Mouse (Mus musculus) intestine, embryonic 14.5 days (tissue): ENCODE measurements around the gene Nt5m. TPM values are rescaled to one million over a fixed set of nuclear protein-coding genes. Genes with fewer than 3 reads are reported as not detected.

Source experiments
- ATAC-seq: fragments of 200-750 bp; cut with Nextera tagmentation; replicated peaks from 2 replicates; pipeline ENCODE4 v1.8.0; 2017; ENCODE audit warnings: low read depth, moderate number of reproducible peaks, moderate TSS enrichment, moderate library complexity; ENCODE audit not compliant: low FRiP score, low TSS enrichment
- DNase-seq: peaks from one replicate; pipeline ENCODE4 v3.0.0-alpha.2; 2018; ENCODE audit warnings: low spot score
- H3K27ac ChIP-seq: fragments of 300-500 bp; sonication (generic); 2 replicates; pipeline ENCODE4 v1.5.1; 2014; ENCODE audit warnings: low read depth, mild to moderate bottlenecking, control low read depth
- H3K27me3 ChIP-seq: fragments of 300-500 bp; sonication (generic); replicated peaks from 2 replicates; pipeline ENCODE4 v1.6.1; 2014; ENCODE audit warnings: low read length, control low read depth; ENCODE audit not compliant: control insufficient read depth, insufficient read depth
- H3K36me3 ChIP-seq: fragments of 300-500 bp; sonication (generic); 2 replicates; pipeline ENCODE4 v1.6.1; 2014; ENCODE audit warnings: low read length, control low read depth; ENCODE audit not compliant: control insufficient read depth, insufficient read depth
- H3K4me1 ChIP-seq: fragments of 300-500 bp; sonication (generic); replicated peaks from 2 replicates; pipeline ENCODE4 v1.6.1; 2014; ENCODE audit warnings: low read length, control low read depth, mixed read lengths; ENCODE audit not compliant: control insufficient read depth, insufficient read depth
- H3K4me2 ChIP-seq: fragments of 300-500 bp; sonication (generic); 2 replicates; pipeline ENCODE4 v1.6.1; 2014; ENCODE audit warnings: low read length
- H3K4me3 ChIP-seq: fragments of 300-500 bp; sonication (generic); 2 replicates; pipeline ENCODE4 v1.5.1; 2014; ENCODE audit warnings: low read depth, low read length, control low read depth, mixed read lengths
- H3K9ac ChIP-seq: fragments of 300-500 bp; sonication (generic); 2 replicates; pipeline ENCODE4 v1.6.1; 2014; ENCODE audit warnings: mild to moderate bottlenecking, low read length
- H3K9me3 ChIP-seq: fragments of 300-500 bp; sonication (generic); 2 replicates; pipeline ENCODE4 v1.6.1; 2016; ENCODE audit warnings: low read length, control low read depth; ENCODE audit not compliant: control insufficient read depth
- WGBS: fragments of 180-500 bp; shearing (Covaris S2); extraction: QIAGEN DNeasy Blood & Tissue Kit; methylation state at CpG from one replicate; pipeline ENCODE4 v1.1.7; 2014; 5-methylcytosine and 5-hydroxymethylcytosine counted together
- polyA plus RNA-seq: library from polyadenylated mRNA; unstranded; fragments of >200 nt; fragmentation: Nextera tagmentation; extraction: Ambion mirVana; gene quantifications from 2 replicates; pipeline ENCODE4 v1.2.1, GENCODE M21; 2014

Gene Nt5m
- polyA plus RNA-seq, 1 experiment from 2014 or later = 33.8 TPM

DNA sequence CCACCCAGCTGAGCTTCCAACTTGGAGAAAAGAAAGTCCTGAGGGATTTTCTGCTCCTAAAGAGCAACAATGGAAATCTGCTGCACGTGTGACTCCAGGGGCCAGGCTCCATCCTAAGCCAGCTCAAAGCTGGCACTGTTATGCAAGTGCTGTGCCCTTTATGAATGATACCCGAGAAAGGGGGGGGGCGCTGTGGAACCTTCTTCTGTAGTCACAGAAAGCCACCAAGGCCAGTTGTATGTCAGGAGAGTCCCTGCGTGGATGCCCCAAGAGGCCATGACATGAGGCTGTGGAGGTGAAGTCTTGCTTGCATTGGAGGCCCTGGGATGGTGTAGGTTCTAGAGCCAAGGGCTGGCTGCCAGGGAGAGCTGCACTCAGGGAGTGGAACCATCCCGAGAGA lies 48.9 kb downstream of the Nt5m start:
- H3K4me1 ChIP-seq = peaks cover 9% of the 10 kb centered on the region; the same call in 1 of the 2 replicates
- WGBS = 78% methylated on average over 5 of the region's 5 CpGs
- no peak overlapping the region for H3K4me2 ChIP-seq
- H3K4me3 ChIP-seq = no peak overlapping the region
- H3K27me3 ChIP-seq = no peaks in the 10 kb centered on the region
- ATAC-seq (no peak), DNase-seq (no peak)
- no peak overlapping the region for H3K9ac ChIP-seq
- H3K36me3 ChIP-seq = no peaks in the 10 kb centered on the region
- no peak overlapping the region for H3K27ac ChIP-seq
- no peaks in the 10 kb centered on the region for H3K9me3 ChIP-seq

DNA sequence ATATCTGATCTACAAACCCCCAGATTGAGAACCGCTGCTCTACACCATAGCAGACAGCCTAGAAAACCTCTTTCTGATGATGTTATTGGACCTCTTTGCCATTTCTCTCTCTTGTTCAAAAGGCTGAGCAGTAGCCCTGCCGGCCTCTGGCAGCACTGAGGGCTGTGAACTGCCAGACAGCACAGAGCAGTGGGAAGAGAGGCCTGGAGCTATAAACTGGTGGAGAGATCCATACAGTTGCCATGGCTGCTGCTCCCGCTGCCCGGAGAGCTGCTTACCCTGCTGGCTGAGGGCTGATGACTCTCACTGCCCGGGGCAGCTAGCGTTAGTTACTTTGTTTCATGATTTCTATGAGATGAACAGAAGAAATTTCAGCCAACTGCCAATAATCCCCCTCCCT lies 52.6 kb downstream of the Nt5m start:
- no peaks in the 10 kb centered on the region for H3K36me3 ChIP-seq
- 59% methylated on average over 6 of the region's 6 CpGs for WGBS
- no peak for ATAC-seq
- H3K9ac ChIP-seq = no peak overlapping the region
- no peaks in the 10 kb centered on the region for H3K27me3 ChIP-seq
- no peak overlapping the region for H3K27ac ChIP-seq
- DNase-seq = no peak
- H3K9me3 ChIP-seq = no peaks in the 10 kb centered on the region
- H3K4me1 ChIP-seq = peaks cover 4% of the 10 kb centered on the region; the same call in 1 of the 2 replicates
- H3K4me3 ChIP-seq = no peak overlapping the region
- no peak overlapping the region for H3K4me2 ChIP-seq

DNA sequence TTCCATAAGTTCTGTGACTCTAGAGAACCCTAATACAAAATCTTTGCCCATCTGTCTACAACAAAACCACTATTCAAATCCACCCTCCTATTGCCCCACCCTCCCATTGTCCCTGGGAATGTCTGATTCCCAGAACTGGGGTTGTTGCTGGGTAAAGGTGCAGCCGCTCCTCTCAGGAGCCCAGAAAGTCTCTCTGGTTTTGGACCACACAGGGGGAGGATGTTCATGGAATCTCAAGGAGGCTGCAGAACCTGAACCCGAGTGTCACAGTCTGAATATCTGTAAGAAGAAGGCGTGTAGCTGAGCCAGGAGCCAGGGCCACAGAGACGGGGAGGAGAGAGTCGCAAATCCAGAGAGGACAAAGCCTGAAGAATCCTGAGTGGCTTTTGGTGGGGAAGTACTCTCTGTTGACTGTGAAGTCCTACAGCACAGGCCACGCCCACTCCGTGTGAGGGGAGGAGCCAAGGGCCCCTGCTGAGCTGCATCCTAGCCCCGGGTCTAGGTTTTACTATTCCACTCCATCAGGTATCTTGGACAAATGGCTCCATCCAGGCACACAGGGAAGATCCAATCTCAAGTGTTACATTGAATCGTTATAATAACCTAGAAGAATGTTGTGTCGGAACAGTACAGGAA lies 54.0 kb downstream of the Nt5m start:
- H3K4me1 ChIP-seq = peaks cover 4% of the 10 kb centered on the region
- H3K27ac ChIP-seq = no peak overlapping the region
- H3K9ac ChIP-seq = no peak overlapping the region
- DNase-seq (no peak), ATAC-seq (no peak)
- H3K4me2 ChIP-seq = no peak overlapping the region
- no peaks in the 10 kb centered on the region for H3K9me3 ChIP-seq
- H3K27me3 ChIP-seq = no peaks in the 10 kb centered on the region
- H3K36me3 ChIP-seq = no peaks in the 10 kb centered on the region
- WGBS = 64% methylated on average over 10 of the region's 10 CpGs
- no peak overlapping the region for H3K4me3 ChIP-seq

DNA sequence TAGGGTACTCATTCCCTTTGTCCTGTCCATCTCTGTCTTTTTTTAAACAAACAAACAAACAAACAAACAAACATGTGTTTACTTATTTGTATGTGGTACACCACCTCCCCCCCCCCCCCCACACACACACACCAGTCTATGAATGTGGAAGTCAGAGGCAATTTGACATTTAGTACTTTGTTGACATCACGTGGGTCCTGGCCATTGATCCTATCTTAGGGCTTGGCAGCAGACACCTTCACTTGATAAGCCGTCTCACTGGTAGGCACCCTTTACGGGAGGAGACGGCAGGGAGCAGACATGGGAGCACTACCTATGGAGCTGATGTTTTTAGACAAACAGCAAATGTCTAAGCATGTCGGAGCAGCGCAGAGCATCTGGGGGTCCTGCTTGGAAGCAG lies 55.7 kb downstream of the Nt5m start:
- H3K27me3 ChIP-seq = no peaks in the 10 kb centered on the region
- no peak overlapping the region for H3K4me3 ChIP-seq
- H3K27ac ChIP-seq = no peak overlapping the region
- H3K9me3 ChIP-seq = no peaks in the 10 kb centered on the region
- H3K4me2 ChIP-seq = no peak overlapping the region
- no peaks in the 10 kb centered on the region for H3K36me3 ChIP-seq
- 58% methylated on average over 6 of the region's 6 CpGs for WGBS
- DNase-seq (no peak), ATAC-seq (0 out of 2 replicates have a peak, but pooled peaks have one; percentile 7)
- peaks cover 4% of the 10 kb centered on the region for H3K4me1 ChIP-seq
- no peak overlapping the region for H3K9ac ChIP-seq

DNA sequence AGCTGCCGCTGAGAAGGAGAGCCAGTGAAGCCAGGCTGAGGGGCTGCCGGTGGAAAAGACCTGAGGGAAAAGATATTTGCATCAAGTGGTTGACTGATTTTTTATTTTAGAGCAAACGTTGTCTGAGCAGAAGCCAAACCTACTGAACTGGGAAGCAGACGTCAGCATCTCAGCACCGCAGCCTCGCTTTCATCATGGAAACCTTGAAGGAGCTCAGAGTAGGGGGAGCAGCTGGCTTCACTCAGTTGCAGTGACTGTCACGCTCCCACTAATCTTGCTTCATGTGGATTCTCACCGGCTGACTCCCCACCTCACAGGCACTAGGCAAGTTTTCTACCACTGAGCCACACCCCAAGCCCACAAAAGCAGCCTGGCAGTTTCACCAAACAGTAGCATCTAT lies 56.1 kb downstream of the Nt5m start:
- Histone ChIP-seq H3K9ac (no peak overlapping the region), H3K4me3 (no peak overlapping the region), H3K27me3 (no peaks in the 10 kb centered on the region), H3K4me1 (peaks cover 4% of the 10 kb centered on the region), H3K4me2 (no peak overlapping the region), H3K27ac (no peak overlapping the region), H3K9me3 (no peaks in the 10 kb centered on the region), H3K36me3 (no peaks in the 10 kb centered on the region)
- 35% methylated on average over 8 of the region's 8 CpGs for WGBS
- no peak for DNase-seq
- ATAC-seq = no peak

DNA sequence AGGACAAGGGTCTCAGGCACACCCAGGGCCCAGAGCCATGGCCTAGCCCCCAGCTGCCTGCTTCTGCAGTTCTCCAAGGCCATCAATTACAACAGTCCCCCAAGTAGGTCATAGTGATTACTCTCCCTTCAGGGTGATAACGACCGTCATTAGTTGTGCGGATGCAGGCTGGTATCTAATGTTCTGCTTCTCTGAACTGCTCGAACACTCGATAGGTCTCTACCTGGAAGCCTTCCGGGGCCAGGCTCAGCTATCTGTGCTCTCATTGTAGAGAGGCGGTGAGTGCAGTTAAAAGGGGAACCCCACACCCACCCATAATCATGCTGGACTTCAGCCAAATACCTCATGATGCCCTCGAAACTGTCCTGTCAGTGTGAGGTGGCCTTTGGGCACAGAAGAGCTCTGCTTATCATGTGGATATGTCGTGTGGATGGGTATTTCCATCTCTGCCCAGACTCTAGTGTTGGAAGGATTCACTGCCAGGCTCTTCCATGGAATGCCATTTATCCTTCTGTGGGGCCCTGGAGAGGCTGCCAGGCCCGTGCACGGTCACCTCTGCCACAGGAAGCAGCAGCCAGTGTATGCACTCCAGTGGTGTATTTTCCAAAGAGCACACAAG lies 58.8 kb downstream of the Nt5m start:
- H3K4me1 ChIP-seq = peaks cover 4% of the 10 kb centered on the region
- no peak overlapping the region for H3K4me2 ChIP-seq
- DNase-seq = no peak
- H3K27me3 ChIP-seq = no peaks in the 10 kb centered on the region
- no peaks in the 10 kb centered on the region for H3K9me3 ChIP-seq
- no peak overlapping the region for H3K4me3 ChIP-seq
- no peak for ATAC-seq
- no peak overlapping the region for H3K27ac ChIP-seq
- WGBS = 68% methylated on average over 11 of the region's 11 CpGs
- H3K36me3 ChIP-seq = no peaks in the 10 kb centered on the region
- H3K9ac ChIP-seq = no peak overlapping the region

DNA sequence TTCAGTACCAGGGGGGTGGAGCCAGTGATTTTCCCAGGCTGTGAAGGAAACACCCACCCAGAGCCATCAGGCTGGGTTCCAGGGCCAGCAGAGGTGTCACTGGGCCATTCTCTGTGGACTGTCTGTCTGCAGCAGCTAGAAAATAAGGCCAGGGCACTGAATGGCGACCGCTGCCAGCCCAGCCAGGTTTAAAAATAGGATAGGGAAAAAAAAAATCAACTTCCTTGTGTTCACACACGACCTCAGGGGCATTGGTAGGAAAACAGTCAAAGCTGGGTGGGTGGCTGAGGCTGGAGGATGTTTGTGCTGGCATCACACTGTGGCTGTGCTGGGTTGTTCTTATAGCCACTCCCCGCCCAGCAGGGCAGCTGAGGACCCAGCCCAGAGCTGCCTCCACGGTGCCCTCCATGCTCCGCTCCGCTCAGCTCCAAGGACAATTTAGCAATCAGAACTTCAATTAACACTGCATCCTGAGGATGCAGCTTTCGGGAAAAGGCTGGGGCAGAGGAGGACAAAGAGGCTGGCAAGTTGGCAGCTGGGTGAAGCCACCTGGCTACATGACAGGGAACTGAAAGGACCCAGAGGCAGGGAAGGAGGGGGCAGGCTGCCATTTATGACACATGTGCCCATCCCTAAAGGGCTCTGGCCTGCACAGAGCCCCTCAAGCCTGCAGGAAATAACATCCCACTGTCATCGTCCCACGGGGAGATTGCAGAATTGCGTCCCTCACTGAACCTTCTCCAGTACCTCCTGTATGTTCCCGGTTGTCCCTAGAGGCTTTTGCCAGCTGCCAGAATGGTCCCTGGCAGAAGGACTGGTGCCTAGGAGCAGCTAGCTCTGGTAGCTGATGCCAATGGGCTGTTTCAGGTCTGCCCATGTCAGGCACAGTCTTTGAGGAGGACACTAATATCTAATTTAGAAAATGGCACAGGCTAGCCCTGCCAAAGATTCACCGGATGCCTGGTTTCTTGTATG lies 60.8 kb downstream of the Nt5m start:
- WGBS = 57% methylated on average over 13 of the region's 13 CpGs
- Histone ChIP-seq H3K27ac (no peak overlapping the region), H3K4me2 (no peak overlapping the region), H3K27me3 (no peaks in the 10 kb centered on the region), H3K4me3 (no peak overlapping the region), H3K36me3 (no peaks in the 10 kb centered on the region), H3K9ac (no peak overlapping the region), H3K4me1 (peaks cover 4% of the 10 kb centered on the region), H3K9me3 (no peaks in the 10 kb centered on the region)
- DNase-seq (no peak), ATAC-seq (no peak)

DNA sequence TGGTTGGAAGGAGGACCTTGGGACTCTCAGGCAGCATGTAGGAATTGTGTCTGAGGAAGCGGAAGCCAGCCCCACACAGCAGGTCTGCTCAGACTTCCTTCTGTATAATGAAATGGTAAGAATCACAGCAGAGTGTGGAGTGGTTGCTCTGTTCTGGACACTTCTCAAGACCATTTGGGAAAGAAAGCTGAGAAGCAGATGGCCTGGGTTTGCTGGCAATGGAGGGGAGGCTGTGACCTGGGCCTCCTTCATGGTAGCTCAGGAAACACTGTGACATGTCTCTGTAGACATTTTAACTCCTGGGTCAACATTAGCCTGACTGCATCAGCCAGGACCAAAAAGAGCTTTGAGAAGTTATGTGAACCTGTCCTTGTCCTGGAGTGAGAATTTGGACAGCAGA lies 61.7 kb downstream of the Nt5m start:
- 76% methylated on average over 1 of the region's 1 CpGs for WGBS

More for the DNA sequence above, 61.7 kb downstream of the Nt5m start:
- DNase-seq (no peak), ATAC-seq (no peak)
- H3K4me3 ChIP-seq = no peak overlapping the region
- H3K4me1 ChIP-seq = no peaks in the 10 kb centered on the region; the same call in 1 of the 2 replicates
- H3K9ac ChIP-seq = no peak overlapping the region
- no peaks in the 10 kb centered on the region for H3K36me3 ChIP-seq
- H3K9me3 ChIP-seq = no peaks in the 10 kb centered on the region
- no peak overlapping the region for H3K4me2 ChIP-seq
- H3K27me3 ChIP-seq = no peaks in the 10 kb centered on the region
- H3K27ac ChIP-seq = no peak overlapping the region
